Mouse (Mus musculus): ENCODE data around the gene Tekt4.

Tekt4 gene
- long read RNA-seq, experiment 1 = 0 reads
- long read RNA-seq, experiment 2 = 0 reads

DNA sequence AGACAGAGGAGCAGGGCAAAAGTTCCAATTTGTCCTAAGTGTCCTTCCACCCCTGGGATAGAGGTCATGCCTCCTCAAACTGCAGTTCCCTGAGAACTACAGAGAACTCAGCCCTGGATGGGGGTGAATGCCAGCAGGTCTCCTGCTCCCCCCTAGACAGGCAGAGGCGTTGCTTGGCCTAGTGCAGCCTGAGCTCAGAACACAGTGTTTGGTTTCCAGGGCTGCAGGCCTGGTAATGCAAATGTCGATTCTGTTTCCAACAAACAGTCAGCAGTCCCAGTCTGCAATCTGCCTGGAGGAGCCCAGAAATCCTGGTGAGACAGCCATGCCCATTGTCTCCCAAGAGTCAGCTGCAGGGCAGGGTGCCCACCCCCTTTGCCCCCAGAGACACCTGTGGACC, at the start of gene Tekt4:
Gene Tekt4, plus strand, starts transcription at position 344 of the 400 bp plus-strand sequence.
- intact Hi-C loops (cut with DNase I) = no loop called here

DNA sequence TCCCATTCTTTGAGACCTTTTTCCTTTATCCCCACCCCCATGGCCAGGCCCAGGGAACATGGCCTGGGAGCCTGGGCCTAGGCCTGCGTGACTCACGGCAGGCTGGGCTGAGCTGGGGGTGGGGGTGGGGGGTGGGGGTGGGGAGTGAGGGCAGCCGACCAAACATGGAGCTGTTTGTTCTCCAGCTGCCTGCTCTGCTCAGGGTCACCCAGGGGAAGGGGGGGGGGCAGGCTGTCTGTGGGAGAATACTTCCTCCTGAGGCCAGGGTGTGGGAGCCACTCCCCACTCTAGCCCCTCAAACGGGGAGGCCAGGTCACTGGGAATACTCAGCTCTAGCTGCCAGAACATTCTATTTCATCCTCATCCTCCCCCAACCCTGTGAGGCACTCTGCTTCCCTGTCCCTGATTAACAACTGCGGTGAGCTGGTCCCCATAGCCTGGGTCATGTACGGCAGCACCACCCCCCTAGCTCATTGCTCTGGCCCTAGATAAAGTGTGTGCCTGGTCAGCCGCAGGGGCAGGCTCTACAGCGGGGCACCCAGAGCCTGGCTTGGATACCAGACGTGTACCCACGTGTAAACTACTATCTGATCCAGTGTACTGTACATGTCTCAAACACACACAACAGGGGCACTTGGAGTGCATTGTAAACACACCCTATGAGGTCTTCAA, 49.1 kb upstream of the Tekt4 start:
- intact Hi-C loops (cut with DNase I) = no loop called here

DNA sequence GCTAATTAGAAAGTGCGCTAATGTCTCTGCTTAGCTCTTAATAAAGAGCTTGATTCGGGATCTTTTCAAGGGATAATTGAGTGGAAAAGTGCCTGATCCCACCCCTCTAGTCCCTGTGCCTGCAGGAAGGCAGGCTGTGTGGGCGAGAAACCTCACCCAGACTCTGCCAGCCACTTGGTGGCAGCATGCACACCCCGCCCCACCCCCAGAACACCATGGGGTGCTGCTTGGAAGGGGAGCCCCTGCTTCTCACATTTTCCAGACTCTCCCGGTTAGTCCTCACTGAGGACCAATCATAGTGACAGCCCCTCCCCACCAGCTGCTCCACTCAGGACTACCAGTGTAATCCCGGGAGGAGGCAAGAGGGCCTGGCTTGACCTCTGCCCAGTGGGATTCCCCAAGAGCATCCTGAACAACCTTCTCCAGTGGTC, 48.4 kb upstream of the Tekt4 start:
- intact Hi-C loops (cut with DNase I) = no loop called here

DNA sequence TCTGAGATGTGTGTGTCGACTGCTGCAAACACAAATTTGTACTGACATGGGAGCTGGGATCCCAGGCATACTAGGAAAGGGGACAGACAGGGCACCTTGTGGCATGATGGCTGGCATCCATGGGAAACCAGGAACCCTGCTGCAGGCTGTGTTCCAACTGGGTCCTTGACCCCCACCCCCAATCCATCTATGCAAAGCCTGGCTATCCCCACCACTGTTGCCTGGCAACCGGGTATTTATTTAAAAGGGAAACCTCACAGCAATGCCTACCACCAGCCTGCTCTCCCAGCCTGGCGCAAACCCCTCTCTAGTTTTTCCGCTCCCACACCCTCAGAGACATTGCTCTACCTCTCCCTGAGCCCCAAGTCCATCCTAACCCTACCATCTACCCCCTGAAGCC, 47.1 kb upstream of the Tekt4 start:
- intact Hi-C loops (cut with DNase I) = no loop called here

DNA sequence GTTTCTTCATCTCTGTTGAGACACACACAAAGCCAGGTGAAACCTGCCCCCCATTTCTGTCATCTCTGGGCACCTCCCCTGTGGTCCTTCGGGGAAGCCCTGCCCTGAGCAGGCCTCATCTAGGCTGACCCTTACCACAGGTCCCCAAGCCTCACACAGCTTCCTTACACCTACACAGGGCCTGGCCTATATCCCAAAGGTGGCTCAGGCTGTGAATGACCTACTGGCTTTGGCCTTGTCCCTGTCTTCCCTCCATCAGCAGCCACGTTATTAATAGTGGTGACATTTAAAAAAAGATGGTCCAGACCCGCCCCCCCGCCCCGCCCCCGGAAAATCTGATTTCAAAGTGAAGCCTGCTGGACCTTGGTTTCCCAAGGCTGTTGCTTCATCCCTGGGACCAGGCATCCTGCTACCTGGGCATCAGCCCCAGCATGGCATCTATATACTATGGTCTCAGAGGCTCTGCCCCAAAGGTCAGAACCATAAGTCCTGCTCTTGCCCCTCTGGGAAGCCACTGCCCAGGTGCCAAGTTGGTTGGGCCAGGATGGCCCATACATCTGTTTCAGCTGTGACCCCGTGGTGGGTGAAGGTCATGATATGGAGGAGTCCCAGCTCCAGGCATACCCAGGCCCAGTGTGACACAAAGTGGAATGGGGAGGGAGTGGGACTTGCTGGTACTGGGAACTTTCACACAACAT, 46.0 kb upstream of the Tekt4 start:
- intact Hi-C loops (cut with DNase I) = no loop called here

DNA sequence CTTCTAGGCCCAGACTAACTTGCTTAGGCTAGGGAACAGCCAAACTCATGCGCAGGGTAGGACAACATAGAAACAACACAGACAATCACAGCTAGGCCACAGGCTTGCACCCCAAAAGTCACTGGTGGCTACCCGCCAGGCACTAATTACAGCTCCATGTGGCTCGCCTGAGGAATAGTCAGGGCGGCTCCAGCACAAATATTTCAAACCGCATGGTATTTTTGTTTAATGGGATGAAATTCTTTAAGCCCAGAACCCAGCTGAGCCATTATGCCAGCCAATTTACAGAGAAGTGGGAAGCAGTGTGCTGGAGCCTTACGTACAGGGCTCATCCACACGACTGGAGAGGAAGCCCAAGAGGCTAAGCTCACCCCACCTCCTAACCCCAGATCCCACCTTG, 44.8 kb upstream of the Tekt4 start:
- intact Hi-C loops (cut with DNase I) = no loop called here

DNA sequence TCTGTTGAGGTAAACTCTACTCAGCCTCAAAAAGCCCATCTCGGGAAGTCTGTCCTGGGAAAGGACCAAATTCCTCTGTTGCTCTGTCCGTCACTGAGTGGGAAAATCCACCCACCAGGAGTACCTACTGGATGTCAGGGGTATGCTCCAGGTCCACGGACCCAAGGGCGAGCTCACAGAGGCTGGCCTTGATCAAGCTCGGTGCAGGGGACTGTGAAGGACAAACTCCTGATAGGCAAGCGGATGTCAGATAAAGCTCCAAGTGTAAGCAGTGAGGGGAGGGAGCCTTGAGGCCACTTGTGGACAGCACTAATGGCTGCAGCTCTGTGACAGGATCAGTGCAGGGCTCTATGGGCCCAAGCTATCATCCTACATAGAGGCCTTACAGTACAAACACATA, 44.2 kb upstream of the Tekt4 start:
- intact Hi-C loops (cut with DNase I) = no loop called here

DNA sequence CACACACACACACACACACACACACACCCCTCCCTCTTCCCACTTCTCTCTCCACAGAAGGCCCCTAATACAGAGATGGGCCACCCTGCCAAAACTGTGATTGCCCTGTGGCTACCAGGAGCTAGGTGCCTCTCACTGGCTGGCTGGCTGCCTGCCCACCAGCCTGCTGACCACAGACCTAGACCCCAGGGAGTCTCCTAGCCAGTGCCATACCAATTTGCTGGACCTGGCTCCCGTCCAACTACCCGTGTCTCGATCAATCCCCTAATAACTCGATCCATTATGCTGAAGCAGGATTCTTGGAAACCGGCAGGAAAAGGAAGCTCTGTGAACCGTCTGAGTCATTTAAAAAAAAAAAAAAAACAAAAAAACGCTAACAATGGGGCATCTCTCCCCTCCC, 43.6 kb upstream of the Tekt4 start:
- intact Hi-C loops (cut with DNase I) = no loop called here

DNA sequence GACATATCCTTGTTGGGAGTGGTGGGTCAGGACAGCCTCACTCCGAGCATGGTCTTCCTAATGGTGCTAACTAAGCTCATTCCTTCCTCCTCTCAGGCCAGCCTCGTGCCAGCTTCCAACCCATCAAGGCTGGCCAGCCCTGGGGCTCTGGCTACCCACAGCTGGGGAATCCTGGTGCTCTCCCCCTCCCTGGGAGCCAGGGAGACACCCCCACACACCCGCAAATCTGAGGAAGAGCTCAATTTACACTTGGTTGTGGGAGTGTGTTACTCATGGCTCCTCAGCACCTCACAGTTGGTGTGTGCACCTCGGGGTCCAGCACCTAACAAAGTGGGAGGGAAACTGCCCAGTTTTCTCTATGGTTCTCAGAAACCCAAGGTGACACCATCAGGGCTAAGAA, 43.2 kb upstream of the Tekt4 start:
- intact Hi-C loops (cut with DNase I) = no loop called here

DNA sequence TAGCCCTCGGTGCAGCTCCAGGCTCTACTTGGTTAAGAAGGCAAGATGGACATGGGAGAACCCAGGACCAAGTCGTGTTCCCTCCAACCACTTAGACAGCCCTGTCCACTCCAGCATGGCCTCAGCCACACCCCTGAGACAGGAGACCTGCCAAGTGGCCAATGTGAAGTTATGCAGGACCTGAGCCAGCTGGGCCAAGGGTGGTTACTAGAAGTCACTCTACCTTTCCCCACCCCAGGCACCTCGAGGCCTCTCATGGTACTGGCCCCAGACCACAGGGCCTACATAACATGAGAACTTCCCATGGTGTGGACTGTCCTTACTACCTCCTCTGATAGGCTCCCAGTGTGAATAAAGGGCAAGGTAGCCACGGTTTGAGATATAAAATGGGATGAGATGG, 40.2 kb upstream of the Tekt4 start:
- intact Hi-C loops (cut with DNase I) = no loop called here

DNA sequence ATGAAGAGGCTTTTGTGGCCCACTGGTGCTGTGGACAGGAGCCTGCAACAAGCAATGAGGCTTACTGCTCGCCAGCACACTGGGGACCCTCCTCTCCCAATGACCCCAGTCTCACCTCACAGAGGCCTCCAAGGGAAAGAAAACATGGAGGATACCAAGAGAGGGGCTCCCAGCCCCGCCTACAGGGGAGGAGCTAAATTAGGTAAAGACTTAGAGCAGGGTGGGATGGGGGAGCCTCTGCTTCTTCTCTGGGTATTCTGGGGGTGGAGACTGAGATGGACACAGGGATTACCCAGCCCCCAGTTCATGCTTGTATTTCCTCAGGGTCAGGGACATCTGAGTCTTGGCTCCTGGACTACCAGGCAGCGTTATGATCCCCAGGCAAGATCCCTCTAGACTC, 39.5 kb upstream of the Tekt4 start:
- intact Hi-C loops (cut with DNase I) = no loop called here

DNA sequence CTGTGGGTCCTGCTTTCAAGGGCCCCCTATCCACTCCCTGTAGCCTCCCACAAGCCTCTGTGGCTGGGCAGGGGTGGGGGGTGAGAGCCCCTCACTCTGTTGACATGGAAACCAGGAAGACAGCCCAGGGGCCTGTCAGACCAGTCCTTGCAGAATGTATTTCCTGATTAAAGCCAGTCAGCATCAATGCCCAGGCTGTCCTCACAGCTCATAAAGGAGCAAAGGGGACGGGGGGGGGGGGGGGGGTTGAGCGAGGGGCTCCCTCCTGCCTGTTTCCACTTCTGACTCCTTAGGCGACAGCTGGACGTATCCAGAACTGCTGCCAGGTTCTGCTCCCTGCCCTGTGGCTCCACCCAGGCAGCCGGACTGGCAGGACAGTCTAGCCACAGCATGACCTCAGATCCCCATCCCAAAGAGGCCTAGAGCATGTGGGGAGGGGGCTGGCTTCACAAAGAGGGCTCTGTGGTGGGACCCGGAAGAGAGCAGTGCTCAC, 38.9 kb upstream of the Tekt4 start:
- intact Hi-C loops (cut with DNase I) = no loop called here

DNA sequence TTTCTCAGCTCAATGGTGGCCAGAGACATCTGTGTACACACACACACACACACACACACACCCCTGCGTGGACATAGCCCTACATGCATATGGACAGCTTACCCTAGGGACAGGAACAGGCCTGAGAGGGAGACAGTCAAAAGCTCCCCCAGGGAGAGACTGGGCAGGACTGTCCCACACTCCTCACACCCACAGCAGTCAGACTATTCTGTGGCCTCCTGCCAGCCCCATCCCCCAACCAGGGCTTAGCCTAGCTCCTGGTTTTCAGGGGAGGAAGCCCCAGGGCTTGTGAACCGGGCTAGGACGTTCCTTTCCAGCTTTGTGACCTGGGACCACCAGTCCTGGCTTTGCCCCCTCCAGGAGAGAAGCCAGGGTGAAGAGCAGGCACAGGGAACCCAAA, 38.2 kb upstream of the Tekt4 start:
- intact Hi-C loops (cut with DNase I) = no loop called here

DNA sequence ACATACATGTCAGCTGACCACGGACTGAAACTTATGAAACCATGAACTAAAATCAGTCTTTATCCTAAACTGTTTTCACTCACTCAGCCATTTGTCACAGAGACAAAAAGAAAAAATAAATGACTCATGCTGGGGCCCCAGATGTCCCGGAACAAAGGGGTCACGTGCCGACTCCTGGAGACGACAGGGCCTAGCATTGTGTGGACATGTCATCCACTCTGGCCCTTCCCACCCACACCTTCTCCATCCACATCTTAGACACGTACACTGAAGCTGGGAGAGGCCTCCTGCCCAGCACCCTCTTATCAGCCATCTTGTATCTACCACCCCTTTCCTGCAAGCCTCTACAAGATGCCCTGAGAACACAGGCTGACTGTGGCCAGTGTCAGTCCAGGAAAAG, 36.4 kb upstream of the Tekt4 start:
- intact Hi-C loops (cut with DNase I) = no loop called here

DNA sequence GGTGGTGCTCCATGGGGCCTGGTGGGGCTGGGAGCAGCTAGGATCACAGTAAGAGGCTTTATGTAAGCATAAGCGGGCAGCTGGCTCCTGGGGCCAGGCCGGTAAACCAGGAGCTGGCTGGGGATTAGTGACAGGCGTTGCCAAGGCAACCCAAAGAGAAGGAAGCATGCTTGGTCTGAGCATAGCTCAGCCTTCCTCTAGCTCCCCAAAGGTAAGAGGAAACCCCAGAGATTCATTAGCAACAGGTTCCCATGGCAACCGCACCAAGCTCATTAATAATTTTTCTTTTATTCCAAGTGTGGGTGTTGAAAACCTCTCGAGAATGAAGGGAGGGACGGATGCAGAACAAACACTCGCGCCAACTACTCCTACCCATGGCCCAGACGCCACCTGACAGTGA, 35.5 kb upstream of the Tekt4 start:
- intact Hi-C loops (cut with DNase I) = no loop called here

DNA sequence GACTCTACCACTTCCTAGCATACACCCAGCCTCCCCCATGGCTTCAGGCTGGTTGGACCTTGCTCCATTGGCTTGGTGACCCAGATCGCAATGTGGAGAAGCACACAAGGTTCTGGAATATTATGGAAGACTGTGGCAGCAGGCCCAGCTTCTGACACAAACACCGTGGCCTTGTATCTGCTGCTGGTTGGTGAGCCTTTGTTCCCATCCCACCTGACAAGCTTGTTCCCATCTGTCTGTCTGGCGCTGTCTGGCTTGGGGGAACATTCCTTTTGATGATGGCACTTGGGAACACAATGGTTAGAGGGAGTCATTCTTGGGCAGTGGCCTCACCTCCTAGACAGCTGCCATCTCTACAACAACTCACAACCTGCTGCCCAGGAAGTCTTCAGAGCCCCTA, 33.4 kb upstream of the Tekt4 start:
- intact Hi-C loops (cut with DNase I) = no loop called here

DNA sequence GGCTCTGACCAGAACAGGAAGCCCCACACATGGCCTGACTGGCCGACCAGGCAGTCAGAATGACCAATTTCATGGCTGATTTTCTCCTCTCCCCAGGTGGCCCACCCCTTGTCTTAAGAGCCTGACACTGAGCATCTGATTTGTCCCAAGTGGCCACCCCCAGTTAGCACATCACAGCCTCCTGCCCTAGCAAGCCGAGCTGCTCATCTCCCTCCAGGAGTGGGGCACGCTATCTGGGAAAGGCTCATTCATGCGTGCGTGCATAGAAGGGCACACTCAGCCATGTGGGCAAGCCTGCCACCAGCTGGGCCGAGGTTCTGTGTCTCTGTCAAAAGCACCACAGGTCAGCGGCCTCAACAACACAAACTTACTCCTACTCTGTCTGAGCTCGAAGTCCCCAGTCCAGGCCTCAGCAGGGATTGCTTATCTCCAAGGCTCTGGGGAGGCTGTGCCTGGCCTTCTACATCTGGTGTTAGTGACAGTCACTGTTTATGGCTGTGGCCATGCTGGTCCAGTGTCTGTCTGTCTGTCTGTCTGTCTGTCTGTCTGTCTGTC, 29.8 kb upstream of the Tekt4 start:
- intact Hi-C loops (cut with DNase I) = no loop called here

DNA sequence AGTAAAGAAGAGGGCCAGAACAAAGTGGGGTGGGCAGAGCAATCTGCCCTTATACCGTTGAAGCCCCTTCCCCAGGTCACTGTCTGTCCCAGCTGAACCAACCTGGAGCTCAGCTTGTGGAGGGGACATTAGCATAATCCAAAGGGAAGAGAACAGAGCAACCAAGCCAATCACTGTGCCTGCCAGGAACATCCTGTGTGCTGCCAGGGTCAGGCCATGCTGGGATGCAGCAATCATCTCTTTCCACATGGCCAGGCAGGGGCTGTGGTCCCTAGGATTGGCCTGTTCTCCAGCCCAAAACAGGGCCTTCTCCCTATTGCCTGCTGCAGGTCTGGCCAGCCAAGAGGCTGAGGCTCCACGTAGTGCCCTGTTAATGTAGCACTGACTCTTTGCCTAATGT, 28.4 kb upstream of the Tekt4 start:
- intact Hi-C loops (cut with DNase I) = no loop called here

DNA sequence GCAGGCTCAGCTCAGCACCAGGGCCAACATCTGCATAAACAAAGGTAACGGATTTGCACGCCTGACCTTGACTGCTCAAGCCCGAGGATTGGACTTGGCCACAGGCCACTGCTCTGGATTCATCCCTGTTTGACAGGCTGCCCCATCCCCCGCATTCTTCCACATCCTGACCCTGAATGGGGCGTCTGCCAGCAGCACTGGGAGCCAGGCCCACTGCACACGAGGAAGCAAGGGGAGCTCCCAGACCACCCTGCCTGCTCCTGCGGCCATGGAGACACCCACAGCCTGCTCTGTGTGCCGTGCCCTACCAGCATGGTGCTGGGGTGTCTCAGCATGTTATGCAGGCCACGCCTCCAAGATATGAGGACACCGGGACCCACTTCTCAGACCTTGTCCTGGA, 27.0 kb upstream of the Tekt4 start:
- intact Hi-C loops (cut with DNase I) = no loop called here

DNA sequence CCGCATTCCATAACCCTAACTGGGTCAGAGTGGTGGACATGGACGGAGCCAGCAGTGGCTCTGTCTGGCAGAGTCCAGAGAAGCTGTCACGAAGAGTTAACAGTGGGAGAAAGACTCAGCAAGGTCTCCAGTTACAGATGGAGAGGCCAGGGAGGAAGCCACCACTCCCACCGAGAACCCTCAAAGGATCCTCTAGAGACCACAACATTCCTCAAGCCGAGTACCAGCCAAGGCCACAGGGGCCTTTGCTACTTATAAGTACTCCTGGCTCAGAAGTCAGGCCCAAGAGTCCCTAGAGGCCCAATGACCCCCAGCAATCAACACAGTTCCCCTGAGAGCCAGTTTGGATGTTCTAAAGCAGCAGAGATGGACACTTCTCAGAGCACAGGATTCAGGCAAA, 25.2 kb upstream of the Tekt4 start:
- intact Hi-C loops (cut with DNase I) = no loop called here

DNA sequence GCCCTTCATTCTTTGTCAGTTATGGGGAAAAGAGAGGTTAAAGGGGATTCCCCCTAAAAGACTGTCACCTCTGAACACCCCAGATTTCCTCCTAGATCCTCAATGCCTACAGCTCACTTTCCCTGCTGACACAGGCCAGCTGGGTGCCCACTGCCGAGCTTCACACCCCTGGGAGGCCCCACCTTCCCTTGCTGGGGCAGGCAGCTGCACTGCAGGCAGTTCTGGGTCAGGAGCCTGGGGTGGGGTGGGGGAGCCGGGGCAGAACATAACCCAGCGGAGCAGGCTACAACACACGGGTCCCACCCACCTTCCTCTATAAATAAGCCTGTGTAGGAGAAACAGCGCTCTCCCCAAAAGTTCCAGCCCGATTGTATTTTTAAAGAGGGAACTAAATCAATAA, 24.5 kb upstream of the Tekt4 start:
- intact Hi-C loops (cut with DNase I) = loop anchor here (5.0 kb wide), 1 partner anchor 33 kb away; no protein-coding TSS in a partner anchor

DNA sequence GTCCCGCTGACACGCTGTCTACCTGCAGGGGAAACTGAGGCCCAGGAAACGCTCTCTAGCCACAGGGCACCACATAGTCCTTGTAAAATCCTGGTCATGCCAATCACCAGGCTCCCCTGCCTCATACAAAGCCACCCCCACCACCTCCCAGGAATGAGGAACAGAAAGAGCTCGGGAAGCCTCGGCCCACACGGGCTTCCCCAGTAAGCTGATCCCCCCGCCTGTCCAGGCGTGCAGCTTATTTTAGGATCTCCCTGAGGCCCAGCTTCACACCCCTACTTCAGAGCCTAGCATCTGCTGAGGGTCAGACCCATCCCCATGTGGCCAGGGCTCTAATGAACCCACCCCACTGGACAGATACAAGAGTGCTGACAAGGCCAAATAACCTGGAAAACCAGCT, 23.9 kb upstream of the Tekt4 start:
- intact Hi-C loops (cut with DNase I) = loop anchor here (5.0 kb wide), 1 partner anchor 33 kb away; no protein-coding TSS in a partner anchor
